Mouse (Mus musculus): Measurements from ENCODE around the gene P2ry12.

The P2ry12 gene

DNA sequence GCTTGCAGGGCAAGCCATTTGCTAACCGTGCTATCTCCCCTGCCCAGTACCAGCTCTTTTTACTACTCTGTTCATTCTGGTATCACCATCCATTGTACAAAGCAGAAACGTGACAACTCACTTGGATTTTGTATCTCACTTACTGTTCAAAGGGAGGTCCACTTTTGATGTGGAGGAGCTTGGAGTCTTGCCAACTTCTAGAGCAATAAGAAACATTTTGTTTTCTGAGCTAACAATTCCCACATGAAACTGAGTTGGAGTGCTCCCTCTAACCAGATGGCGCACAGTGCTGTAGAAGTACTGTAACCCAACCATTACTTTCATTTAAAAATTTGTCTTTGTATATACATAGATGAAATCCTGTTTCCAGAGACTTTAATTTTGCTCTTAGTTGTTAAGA, 31.8 kb downstream of the P2ry12 start:
- no peak for DNase-seq (ENCODE audit: low read depth)

DNA sequence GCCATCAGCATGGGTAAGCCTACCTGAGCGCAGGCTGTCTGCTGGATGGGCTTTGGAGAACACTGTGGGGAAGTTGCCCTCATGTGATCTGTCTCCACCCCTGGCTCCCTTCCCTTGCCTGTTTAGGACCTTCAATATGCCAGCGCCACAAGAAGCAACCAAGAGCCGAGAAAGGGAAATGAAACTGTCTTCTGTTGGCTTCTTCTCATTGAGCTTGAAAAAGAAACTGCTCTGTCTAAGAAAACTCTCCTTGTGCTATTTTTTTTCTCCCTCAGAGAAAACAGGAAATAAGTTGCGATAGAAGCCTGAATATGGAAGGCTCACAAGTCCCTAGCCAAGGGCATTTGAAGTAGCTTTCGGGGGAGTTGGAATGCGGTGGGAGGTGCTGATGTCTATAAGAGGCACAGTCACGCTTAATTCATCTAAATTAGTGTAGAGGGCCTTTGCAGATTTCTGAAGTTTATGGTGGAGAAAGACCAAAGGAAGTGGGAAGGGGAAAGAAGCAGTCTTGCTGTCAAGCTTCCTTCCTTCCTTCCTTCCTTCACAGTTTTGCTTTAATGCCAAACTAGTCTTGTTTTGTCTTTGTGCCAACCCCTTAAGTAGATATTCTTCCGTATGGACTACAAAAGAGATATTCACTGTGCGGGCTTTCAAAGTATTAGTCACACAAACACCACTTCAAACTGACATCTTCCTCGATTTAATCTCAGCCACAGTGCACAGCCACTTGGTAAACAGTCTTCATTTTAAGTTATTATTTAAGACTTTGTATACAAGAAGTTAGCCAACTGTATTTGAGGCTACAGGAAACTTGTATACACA, 33.7 kb downstream of the P2ry12 start:
- DNase-seq (ENCODE audit: low read depth), result no peak

DNA sequence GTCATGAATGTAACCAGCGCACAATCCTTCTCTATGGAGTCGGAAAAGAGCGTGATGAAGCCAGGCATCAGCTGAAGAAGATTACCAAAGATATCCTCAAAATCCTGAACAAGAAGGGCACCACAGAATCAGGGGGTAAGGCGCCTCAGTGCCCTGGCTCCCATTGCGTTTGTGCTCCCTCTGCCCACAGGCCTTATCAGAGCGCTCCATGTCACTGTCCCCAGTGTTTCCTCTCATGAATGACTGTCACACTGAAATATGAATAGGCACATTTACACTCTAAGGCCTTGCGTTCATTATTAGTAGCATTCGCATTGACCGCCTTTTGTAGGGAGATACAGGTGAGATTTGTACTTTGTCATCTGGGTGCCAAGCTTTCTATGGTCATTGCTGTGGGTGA, 35.0 kb downstream of the P2ry12 start:
- DNase-seq (ENCODE audit: low read depth), result no peak

DNA sequence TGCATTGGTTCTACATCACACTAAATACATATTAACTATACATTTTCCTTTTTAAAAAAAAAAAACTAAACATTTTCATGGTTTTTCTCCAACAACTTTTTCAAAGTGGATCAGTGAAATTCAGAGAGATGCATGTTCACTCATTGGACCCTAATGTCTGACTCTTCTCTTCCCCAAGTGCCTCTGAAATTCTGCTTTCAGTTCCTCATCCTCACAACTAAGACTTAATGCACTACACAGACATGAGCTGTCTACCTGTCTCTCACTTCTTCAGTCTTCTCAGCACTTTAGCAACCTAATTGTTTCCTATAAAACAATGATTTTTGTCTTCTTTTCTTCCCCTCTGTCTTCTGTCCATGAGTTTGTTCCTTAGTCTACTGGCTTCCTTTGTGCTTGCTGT, 37.3 kb downstream of the P2ry12 start:
- no peak for DNase-seq (ENCODE audit: low read depth)

DNA sequence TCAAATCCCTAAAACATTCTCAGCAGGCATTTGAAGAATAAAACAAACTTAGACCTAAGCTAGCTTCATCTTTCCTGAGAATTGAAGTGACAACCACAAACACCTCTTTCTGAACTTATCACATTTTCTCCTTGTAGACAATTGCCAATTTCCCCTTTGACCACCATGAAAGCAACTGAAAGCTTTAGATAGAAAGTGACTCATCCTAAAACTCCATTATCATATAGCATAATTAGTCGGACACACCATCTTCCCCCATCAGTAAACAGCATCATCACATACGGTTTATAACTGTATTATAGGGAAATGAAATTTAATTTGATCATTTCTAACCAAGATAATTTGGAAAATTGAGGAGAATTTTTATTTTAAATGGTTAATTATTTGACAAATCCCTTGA, 40.4 kb downstream of the P2ry12 start:
- DNase-seq (ENCODE audit: low read depth), result no peak

DNA sequence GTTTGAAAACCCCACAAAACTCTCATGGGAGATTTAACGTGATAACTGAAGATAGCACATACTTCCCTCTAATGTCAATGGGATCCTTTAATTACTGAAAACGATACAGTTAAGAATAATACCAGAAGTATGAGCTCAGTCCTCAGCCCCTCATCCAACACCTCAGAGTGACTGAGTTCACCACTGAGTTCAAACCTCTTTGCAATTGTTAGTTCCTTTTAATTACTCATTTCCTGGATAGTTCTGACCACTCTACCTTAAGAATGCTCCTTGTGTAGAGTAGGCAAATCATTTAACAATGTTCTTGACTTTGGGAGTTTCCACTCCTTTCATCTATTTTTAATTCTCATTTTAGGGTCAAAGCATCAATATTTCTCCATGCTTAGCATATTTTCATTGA, 43.3 kb downstream of the P2ry12 start:
- no peak for DNase-seq (ENCODE audit: low read depth)

DNA sequence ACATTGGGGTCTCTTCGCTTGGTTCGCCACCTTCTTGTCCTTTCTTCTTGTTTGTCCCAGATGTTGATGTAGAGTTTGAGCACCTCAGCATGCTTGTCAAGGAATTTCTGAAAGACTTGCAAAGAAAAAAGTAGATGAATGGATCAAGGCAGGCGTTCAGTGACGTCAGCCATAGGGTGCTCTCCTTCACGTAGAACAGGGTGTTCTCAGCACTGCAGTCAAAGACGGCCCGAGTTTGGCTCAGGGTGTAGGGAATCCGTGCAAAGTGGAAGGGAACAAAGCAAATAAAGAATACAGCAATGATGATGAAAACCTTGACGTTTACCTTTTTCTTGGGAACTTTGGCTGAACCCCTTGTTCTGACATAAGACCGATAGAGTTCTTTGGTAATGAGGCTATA, 45.5 kb downstream of the P2ry12 start:
- DNase-seq (ENCODE audit: low read depth), result no peak

DNA sequence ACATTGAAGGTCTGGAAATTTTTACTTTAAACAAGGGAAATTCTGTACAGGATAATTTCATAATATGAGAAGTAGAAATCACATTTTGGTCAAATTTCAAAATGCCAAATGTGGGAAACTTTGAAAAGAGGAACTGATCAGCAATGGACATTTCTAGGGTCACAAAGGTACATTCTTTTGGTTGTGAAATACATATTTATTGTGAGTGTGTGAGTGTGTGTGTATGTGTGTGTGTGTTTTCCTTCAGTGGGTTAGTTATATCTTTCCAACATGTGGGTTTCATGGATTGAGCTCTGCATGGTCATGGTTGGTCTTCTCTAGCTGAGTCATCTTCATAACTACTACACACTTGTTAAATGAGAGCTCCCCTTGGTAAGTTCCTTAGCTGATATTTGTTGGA, 50.3 kb downstream of the P2ry12 start:
- DNase-seq (ENCODE audit: low read depth), result no peak

DNA sequence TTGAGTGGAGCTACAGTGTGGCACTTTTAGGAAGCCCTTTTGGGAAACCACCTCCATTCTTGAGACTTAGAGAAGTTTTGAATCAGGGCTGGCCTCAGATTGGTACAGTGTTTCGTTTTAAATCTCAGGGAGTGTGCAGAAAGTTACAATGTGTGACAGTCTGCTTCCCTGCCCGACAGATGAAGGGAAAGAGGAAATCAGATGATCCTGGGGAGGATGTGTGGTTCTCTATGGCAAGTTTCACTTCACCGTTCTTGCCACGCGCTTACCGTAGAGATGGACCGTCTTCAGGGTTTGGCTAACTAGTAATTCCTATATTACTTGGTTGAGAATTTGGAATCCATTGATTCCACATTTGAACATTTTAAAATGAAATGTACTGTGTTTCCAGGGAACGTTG, 50.9 kb downstream of the P2ry12 start:
- DNase-seq (ENCODE audit: low read depth), result no peak

DNA sequence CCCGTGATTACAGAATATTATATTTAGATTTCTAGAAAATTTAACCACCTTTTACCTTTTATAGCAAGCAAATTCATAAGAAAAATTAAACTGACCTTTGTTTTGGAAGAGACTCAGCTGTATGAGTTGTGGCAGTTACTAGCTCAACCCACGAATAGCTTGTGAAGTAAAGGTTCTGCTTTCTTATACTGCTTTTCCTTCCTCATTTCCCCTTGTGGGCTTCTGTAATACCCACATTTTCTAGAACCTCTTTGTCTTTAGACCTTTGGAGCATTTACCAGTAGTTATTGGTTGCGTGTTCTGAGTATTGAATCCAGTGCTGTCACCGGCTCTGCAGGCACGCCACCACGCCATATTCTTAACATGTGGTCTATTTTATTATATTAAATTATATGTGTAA, 51.9 kb downstream of the P2ry12 start, which contains the start of gene P2ry13:
P2ry13 (minus strand) TSS at position 156 of the 400 bp plus-strand sequence.
- no peak for DNase-seq (ENCODE audit: low read depth)

DNA sequence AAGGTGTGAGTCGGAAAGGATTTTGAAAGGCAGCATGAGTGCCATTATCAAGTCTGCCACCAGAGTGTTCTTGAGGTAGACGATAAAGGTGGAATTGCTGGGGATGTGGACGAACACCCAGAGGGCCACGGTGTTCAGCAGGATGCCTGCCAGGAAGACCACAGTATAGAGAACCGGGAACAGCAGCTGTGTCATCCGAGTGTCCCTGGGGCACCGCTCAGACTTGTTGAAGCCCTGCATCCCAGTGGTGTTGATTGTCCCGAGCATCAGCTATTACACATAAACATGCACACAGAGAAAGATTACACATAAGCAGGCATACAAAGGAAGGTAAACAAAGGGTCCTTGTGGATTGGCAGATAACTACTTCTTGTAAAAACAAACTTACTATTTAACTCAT, 52.6 kb downstream of the P2ry12 start:
- no peak for DNase-seq (ENCODE audit: low read depth)

DNA sequence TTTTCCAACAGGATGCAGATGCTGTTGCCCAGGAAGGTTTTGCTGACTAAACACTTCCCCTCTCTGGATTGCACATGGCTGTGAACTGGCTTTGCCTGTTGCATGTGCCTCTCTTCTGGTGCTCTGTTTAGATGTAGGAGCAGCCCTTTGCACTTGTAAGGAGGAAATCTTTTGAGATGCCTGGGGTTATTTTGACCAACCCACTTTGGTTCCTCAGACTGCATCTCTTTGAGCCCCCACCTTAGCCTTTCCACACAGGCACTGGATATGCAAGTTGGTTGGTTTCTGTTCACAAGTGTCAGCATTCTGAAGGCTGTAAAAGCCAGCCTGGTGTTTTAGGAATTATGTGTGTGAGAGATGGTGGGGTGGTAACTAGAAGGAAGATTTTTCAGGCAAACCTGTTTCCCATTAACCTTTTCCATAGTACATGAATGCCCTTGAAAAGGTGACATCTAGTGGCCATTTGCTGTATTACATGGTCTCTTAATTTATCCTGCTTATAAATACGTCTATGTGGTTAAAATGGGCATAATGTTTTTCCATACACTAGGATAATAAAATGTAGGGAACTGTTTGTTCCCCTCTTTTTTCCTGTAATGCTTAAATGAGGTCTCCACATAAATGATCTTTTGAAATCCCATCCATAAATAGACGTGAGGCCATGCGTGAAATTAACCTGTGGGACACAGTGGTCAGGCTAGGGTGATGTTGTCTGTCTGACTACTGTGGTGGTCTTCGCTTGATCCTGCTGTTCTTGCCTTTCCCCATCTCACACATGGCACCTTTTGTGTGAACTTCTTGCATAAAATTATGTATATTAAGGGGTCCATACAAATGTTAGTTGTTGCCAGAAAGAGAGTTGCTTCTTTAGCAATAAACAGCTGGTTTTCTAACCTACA, 53.8 kb downstream of the P2ry12 start:
- peak; percentile 64 for DNase-seq (ENCODE audit: low read depth)

DNA sequence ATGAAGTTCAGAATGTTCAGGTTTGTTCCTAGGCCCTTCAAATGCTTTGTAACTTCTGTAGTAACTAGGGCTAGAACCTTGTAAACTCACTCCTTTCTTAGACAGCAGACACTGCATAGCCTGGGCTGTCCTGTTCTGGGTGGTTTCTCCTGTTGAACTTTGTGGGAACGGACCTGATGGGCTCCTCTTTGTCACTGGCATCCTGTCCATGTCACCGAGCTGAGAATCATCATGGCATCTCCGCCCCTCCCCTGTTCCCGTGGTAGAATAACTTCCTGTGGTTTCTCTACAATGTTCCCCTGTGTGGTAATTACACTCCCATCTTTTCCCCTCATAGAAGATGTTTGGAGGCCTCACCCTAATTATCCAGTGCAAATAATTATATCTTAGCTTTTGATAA, 56.7 kb downstream of the P2ry12 start:
- DNase-seq (ENCODE audit: low read depth), result no peak

DNA sequence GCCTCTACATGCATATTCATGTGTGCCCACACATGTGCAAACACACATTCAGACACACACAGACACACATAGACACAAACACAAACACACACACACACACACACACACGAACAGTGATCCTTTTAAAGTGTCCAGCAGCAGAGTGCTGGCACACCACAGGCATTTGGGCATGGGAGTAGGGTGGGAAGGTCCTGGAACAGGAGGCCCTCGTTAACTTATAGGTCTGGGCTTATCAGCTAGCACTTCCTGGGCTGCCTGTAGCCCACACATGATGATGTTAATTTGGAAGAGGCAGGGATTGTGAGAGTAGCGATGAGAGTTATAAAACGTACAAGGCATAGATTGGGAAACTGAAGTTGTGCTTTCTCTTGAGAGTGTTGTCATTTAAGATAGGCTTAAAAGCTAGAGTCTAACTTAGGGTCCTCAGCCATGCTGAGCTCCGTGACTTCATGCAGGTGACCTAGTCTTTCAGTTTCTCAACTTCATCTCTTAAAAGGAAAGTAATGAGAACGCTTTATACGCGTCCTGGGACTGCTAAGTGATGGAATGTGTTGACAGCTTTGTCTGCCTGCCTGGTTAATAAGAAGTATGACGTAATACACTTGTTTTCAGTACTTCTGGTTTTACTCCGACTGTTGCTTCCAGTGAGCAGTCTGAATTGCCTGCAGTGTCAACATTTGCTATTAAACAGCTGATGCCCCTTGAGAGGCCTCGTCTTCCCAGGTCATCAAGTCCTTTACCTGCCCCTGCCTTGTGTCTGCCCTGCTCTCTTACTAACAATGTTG, 57.8 kb downstream of the P2ry12 start:
- DNase-seq (ENCODE audit: low read depth), result no peak

DNA sequence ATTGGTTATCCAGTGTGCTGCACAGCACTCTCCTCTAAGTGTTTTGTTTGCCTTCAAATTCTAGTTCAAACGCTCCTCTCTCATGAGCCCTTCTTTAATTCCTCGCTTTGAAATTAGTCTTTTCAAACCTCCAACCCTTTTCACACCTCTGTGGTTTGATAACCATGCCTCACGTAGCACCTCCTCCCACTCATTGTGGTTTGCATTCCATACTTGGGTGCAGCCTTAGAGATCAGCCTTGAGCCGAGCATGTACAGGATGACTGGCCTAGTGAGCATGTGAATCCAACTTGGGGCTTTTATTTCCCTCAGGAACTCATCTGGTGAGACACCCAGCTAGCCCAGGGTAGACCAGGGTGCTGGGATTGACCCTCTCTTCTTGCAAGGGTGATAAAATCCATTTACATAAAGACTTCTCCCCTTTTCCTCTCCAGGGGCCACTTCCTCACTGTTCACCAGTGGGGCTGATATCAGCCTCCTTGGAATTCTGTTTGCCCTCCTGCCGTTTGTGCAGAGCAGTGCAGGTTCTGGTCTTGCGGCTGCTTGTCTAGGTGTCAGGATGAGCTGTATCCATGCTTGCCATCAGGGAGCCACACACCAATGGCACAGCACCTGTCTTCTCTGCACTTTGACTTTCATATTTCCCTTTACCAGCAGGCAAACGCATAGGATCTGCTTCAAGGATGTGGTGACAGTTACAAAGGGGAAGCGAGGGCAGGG, 58.7 kb downstream of the P2ry12 start:
- no peak for DNase-seq (ENCODE audit: low read depth)

DNA sequence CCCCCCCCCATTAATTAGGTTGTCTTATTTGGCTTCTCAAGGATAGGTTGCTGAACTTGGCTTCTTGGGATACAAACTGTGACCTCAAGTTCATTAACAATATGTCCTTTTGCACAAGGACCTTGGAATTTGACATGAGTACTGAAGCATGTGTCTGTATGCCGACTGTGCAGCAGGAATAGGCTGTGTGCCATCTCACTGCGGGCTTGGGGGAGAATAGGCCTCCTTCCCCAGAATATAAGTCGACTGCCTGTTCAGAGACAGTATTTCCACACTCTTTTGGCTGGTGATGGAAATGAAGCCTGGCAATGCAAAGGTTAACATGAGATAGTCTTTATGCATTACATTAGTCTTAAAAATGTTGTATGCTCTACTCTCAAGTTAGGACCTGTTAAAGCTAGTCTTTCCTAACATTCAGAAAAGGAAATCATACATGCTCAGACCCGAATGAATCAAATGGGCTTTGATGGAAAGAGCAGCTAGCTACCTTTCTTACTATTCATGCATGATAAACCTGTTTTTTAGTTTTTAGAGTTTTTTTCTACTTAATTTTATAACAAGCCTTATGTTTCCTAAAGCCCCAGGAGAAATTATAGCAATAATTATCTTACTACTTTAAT, 65.2 kb downstream of the P2ry12 start:
- DNase-seq (ENCODE audit: low read depth), result no peak

DNA sequence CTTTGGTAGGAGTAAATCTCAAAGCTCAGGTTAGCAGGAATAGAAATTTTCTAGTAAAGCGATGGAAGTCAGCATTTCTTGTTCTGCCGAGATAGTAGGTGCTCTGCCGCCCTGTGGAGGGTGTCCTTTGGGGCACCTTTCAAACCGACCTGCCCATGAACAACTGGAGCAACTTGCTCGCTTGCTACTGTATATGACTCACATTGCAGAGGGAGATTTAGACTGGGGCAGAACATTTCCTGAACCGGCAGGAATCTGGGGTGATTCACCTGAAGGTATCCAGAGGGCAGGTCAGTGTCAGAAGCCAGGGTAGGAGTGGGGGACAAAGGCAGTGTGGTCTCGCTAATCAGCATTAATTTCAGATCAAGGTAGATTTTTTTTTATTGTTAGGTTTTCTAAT, 67.7 kb downstream of the P2ry12 start, which contains the start of gene Gpr87:
Gpr87 (minus strand) TSS at position 167 of the 400 bp plus-strand sequence.
- no peak for DNase-seq (ENCODE audit: low read depth)

DNA sequence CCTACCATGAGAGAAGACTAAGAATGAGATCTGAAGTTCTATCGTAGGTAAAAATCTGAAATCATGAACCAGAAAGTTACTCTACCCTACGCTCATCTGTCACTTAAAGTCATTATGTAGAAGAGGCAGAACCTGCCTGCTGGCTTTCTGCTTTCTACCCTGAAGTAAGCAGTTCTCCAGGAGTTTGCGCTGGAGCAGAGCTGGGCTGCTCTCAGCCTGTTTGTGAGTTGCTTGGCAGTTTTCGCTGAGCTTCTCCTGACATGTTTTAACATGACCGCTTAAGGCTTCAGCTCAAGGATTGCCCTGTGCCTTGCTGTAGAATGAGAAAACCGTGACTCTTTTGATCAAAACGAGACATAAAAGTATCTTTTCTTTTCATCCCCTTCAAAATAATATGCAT, 68.6 kb downstream of the P2ry12 start:
- no peak for DNase-seq (ENCODE audit: low read depth)

DNA sequence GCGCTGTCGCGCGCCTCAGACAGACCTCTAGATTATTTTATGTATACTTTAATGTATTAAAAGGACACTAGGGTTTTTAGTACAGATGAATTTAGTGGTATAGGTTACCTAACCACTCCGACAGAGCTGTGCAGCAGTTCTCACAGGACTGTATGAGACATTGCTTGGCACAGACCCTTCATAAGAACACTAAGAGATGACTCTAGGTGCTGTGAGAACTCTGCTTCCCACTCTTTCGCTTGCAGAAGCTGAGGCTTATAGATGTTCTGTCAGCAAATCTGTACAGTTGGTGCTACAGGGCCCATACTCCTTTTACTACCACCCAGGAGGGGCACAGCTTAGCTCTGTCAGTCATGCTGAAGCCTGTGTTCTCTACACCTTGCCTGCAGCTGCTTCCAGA, 71.0 kb downstream of the P2ry12 start:
- no peak for DNase-seq (ENCODE audit: low read depth)

DNA sequence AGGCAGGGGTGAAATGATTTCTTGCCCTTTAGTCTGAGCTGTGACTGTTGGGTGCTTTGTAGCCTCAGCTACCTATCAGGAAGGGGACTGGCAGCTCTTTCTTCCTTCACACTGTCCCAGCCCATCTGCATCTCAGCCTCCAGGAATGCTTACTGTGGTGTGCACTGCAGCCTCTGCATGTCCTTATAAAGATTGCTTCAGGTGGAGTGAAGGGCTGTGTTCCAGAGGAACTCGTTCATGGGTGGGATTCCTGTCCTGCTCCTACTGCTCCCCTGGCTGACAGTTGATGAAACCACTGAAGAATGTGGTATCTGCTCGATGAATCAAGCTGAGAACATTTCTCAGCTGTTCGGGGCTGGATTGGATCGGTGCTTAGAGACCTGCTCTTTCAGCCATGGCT, 75.3 kb downstream of the P2ry12 start:
- no peak for DNase-seq (ENCODE audit: low read depth)

DNA sequence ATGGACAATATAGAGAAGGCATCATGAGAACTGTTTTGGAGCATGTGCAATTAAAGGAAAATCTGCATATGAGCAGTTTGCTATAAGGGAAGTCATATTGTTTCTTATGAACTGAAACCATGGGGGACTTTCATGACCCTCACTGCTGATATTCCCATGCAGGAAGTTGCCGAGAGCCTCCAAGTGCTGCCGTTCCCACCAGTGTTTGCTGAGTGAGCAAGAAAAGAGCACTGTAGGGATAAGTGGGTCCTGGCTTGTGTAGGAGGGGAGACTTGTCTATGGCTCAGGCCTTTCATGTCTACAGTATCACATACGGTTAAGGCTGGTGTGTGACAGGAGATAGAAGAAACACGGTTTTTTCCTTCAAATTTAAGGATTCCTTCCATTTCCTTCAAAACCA, 77.0 kb downstream of the P2ry12 start:
- DNase-seq (ENCODE audit: low read depth), result no peak

Measured in c-Kit-positive CD71-negative TER-119-negative erythroid progenitor cells, embryonic 14.5 days (primary cell).